Mouse (Mus musculus) intestine, embryonic 14.5 days (tissue): ENCODE measurements around the gene Bcr. TPM values are rescaled to one million over a fixed set of nuclear protein-coding genes. Genes with fewer than 3 reads are reported as not detected.
"Not testable (repeated sequence)": the region's sequence is repeated elsewhere in the genome, so short reads cannot be mapped to it uniquely, and the experiment has no call there.

Source experiments
- ATAC-seq: fragments of 200-750 bp; cut with Nextera tagmentation; replicated peaks from 2 replicates; pipeline ENCODE4 v1.8.0; 2017; ENCODE audit warnings: low read depth, moderate number of reproducible peaks, moderate TSS enrichment, moderate library complexity; ENCODE audit not compliant: low FRiP score, low TSS enrichment
- DNase-seq: peaks from one replicate; pipeline ENCODE4 v3.0.0-alpha.2; 2018; ENCODE audit warnings: low spot score
- H3K27ac ChIP-seq: fragments of 300-500 bp; sonication (generic); 2 replicates; pipeline ENCODE4 v1.5.1; 2014; ENCODE audit warnings: low read depth, mild to moderate bottlenecking, control low read depth
- H3K27me3 ChIP-seq: fragments of 300-500 bp; sonication (generic); replicated peaks from 2 replicates; pipeline ENCODE4 v1.6.1; 2014; ENCODE audit warnings: low read length, control low read depth; ENCODE audit not compliant: control insufficient read depth, insufficient read depth
- H3K36me3 ChIP-seq: fragments of 300-500 bp; sonication (generic); 2 replicates; pipeline ENCODE4 v1.6.1; 2014; ENCODE audit warnings: low read length, control low read depth; ENCODE audit not compliant: control insufficient read depth, insufficient read depth
- H3K4me1 ChIP-seq: fragments of 300-500 bp; sonication (generic); replicated peaks from 2 replicates; pipeline ENCODE4 v1.6.1; 2014; ENCODE audit warnings: low read length, control low read depth, mixed read lengths; ENCODE audit not compliant: control insufficient read depth, insufficient read depth
- H3K4me2 ChIP-seq: fragments of 300-500 bp; sonication (generic); 2 replicates; pipeline ENCODE4 v1.6.1; 2014; ENCODE audit warnings: low read length
- H3K4me3 ChIP-seq: fragments of 300-500 bp; sonication (generic); 2 replicates; pipeline ENCODE4 v1.5.1; 2014; ENCODE audit warnings: low read depth, low read length, control low read depth, mixed read lengths
- H3K9ac ChIP-seq: fragments of 300-500 bp; sonication (generic); 2 replicates; pipeline ENCODE4 v1.6.1; 2014; ENCODE audit warnings: mild to moderate bottlenecking, low read length
- H3K9me3 ChIP-seq: fragments of 300-500 bp; sonication (generic); 2 replicates; pipeline ENCODE4 v1.6.1; 2016; ENCODE audit warnings: low read length, control low read depth; ENCODE audit not compliant: control insufficient read depth
- WGBS: fragments of 180-500 bp; shearing (Covaris S2); extraction: QIAGEN DNeasy Blood & Tissue Kit; methylation state at CpG from one replicate; pipeline ENCODE4 v1.1.7; 2014; 5-methylcytosine and 5-hydroxymethylcytosine counted together
- polyA plus RNA-seq: library from polyadenylated mRNA; unstranded; fragments of >200 nt; fragmentation: Nextera tagmentation; extraction: Ambion mirVana; gene quantifications from 2 replicates; pipeline ENCODE4 v1.2.1, GENCODE M21; 2014

Gene Bcr
- polyA plus RNA-seq, 1 experiment from 2014 or later = 14.4 TPM

DNA sequence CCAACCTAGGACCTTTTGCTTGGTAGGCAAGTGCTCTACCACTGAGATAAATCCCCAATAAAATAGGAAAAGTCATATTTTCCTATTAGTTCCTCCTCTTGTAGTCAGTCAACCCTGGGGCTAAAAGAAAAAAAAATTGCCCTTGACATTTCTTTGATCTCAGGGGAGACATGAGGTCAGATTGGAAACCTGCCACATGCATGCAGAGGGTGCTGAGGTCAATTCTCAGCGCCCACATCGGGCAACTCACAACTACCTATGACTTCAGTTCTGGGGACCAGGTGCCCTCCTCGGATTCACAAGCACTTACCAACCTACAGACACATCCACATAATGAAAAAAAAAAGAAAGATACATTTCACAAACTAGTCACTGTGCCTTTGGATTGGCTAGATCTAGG, 30.2 kb upstream of the Bcr start:
- ATAC-seq = no peak
- Histone ChIP-seq H3K27ac (no peak overlapping the region), H3K36me3 (no peaks in the 10 kb centered on the region), H3K9me3 (no peaks in the 10 kb centered on the region), H3K4me3 (no peak overlapping the region), H3K4me2 (no peak overlapping the region), H3K4me1 (peaks cover 7% of the 10 kb centered on the region; the same call in 1 of the 2 replicates), H3K27me3 (no peaks in the 10 kb centered on the region), H3K9ac (no peak overlapping the region)
- DNase-seq = no peak
- 77% methylated on average over 3 of the region's 3 CpGs for WGBS

DNA sequence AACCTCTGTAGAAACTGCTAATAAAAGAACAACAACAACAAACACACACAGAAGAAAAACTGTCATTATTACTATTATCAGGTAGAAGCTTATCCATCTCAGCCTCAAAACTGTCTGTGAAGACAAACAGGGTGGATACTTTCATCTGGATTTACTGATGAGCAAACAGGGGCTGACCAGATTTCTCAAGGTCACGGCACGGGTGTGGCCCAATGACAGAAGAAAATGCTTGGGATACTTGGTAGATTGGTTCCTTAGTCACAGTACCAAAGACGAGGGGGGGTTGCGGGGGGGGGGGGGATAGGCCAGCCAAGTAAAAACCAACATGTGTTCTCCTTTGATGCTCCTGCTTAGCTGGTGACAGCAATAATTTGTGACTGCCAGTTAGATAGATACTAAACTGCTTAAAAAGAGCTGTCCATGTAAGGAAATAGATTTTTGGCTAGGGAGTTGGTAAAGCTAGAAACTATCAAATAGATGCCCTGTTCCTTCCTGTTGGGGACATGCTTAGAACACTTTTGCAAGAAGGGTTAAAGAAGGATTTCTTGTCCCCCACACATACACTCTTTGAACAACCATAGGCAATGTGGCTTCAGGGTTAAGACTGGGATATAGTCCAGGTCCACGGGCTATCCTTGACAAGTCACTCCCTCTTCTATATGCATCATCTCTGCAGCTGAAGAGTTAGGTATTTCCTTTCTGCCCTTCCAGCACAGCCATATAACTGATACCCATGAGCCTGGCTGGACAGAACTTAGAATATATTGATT, 28.9 kb upstream of the Bcr start:
- no peak overlapping the region for H3K9ac ChIP-seq
- no peak for ATAC-seq
- H3K36me3 ChIP-seq = no peaks in the 10 kb centered on the region
- H3K4me3 ChIP-seq = no peak overlapping the region
- no peak for DNase-seq
- H3K4me2 ChIP-seq = no peak overlapping the region
- 65% methylated on average over 5 of the region's 5 CpGs for WGBS
- no peak overlapping the region for H3K27ac ChIP-seq
- no peaks in the 10 kb centered on the region for H3K9me3 ChIP-seq
- H3K4me1 ChIP-seq = peaks cover 7% of the 10 kb centered on the region; the same call in 1 of the 2 replicates
- H3K27me3 ChIP-seq = no peaks in the 10 kb centered on the region

DNA sequence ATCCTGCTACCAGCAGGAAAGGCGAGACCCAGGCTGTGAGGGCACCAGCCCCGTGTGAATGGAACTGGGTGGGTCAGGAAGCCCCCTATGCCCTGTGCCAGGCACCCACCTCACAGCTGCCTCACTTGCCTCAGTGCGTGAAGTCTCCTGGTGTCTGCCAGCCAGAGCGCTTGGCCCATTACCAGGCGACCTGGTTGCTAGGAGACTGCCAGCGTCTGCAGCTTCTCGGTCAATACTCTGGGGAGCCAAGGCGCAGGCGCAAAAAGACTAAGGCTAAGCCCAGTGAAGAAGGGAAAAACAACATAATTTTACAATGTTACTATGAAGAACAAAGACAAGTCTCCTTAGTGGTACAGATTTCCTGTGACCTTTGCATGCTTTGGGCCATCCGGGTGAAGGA, 28.0 kb upstream of the Bcr start, which contains the start of gene Rsph14:
Rsph14 (minus strand) TSS at position 192 of the 400 bp plus-strand sequence.
- WGBS = 27% methylated on average over 10 of the region's 10 CpGs
- ATAC-seq (no peak), DNase-seq (peak; percentile 61)
- no peak within 1 kb of the TSS for H3K4me3 ChIP-seq
- no peaks in the 10 kb centered on the region for H3K9me3 ChIP-seq
- H3K4me1 ChIP-seq = peaks cover 10% of the 10 kb centered on the region
- no peak within 1 kb of the TSS for H3K4me2 ChIP-seq
- no peak within 1 kb of the TSS for H3K9ac ChIP-seq
- no peaks in the 10 kb centered on the region for H3K27me3 ChIP-seq
- no peaks in the 10 kb centered on the region for H3K36me3 ChIP-seq
- no peak within 1 kb of the TSS for H3K27ac ChIP-seq

DNA sequence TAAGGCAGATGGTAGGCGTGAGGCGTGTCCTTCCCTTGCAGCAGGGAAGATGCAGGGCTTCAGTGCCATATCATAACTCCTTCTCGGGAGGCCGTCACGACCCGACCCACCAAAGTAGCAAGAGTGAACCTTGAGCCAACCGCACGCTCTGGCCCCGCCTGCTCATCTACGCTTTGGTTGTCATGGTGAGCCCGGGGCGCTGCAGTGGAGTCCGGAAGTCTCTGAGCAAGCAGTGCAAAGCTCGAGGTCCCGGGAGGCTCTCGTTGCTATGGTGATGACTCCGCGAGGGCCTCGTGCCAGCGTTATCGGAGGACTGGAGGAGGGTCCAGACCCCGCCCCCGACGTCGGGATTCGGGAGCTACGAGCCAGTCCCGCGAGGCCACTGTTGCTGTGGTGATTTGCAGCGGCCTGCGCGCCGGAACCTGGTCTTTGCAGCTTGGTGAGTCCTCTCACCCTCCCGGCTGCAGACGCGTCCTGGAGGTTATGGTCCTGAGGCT, 23.5 kb upstream of the Bcr start, which contains the start of gene Rab36:
Rab36 (plus strand) TSS at position 176 of the 497 bp plus-strand sequence.
- ATAC-seq (peak; percentile 99), DNase-seq (peak; percentile 97)
- H3K27me3 ChIP-seq = no peaks in the 10 kb centered on the region
- H3K4me1 ChIP-seq = peaks cover 14% of the 10 kb centered on the region
- H3K4me3 ChIP-seq = peak within 1 kb of the TSS; percentile 44
- peak within 1 kb of the TSS; percentile 67 for H3K4me2 ChIP-seq
- peak within 1 kb of the TSS; percentile 64 for H3K27ac ChIP-seq
- WGBS = under 1% methylated on average over 36 of the region's 36 CpGs
- no peaks in the 10 kb centered on the region for H3K9me3 ChIP-seq
- H3K9ac ChIP-seq = peak within 1 kb of the TSS; percentile 56
- H3K36me3 ChIP-seq = no peaks in the 10 kb centered on the region

DNA sequence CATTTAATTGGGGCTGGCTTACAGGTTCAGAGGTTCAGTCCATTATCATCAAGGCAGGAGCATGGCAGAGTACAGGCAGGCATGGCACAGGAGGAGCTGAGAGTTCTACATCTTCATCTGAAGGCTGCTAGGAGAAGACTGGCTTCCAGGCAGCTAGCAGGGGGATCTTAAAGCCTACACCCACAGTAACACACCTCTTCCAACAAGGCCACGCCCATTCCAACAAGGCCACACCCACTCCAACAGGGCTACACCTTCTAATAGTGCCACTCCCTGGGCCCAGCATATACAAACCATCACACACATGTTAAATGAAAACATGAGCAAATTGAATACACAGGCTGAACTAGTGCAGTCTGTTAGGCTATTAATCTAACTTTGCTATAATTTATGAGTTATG, 18.3 kb upstream of the Bcr start:
- H3K4me2 ChIP-seq, H3K27ac ChIP-seq, H3K4me3 ChIP-seq, H3K9me3 ChIP-seq, ATAC-seq, H3K27me3 ChIP-seq, H3K36me3 ChIP-seq, H3K9ac ChIP-seq, H3K4me1 ChIP-seq, DNase-seq: not testable (repeated sequence)
- WGBS = 7% methylated on average over 1 of the region's 1 CpGs

DNA sequence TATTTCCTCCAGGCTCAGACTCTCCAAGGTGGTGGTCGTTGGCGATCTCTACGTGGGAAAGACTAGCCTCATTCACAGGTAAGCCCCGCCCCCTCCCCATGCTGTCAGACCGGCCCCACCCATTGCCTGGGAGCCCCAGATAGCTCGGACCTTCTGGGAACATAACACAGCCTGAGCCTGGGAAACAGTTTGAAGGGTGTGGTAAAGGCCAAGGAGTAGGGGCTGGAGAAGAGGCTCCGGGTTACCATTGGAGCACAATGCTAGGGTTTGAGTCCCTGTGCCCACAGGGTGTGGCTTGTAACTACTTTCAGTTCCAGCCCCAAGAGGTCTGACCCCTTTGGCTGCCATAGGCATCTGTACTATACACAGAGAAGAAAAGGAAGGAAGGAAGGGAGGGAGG, 15.9 kb upstream of the Bcr start:
- ATAC-seq = 0 out of 2 replicates have a peak, but pooled peaks have one; percentile 36
- H3K27me3 ChIP-seq = no peaks in the 10 kb centered on the region
- no peak overlapping the region for H3K4me2 ChIP-seq
- no peaks in the 10 kb centered on the region for H3K4me1 ChIP-seq
- H3K36me3 ChIP-seq = peaks cover 5% of the 10 kb centered on the region; the same call in 1 of the 2 replicates
- no peaks in the 10 kb centered on the region for H3K9me3 ChIP-seq
- H3K27ac ChIP-seq = no peak overlapping the region
- no peak overlapping the region for H3K4me3 ChIP-seq
- WGBS = 37% methylated on average over 7 of the region's 7 CpGs
- no peak overlapping the region for H3K9ac ChIP-seq
- peak; percentile 41 for DNase-seq

DNA sequence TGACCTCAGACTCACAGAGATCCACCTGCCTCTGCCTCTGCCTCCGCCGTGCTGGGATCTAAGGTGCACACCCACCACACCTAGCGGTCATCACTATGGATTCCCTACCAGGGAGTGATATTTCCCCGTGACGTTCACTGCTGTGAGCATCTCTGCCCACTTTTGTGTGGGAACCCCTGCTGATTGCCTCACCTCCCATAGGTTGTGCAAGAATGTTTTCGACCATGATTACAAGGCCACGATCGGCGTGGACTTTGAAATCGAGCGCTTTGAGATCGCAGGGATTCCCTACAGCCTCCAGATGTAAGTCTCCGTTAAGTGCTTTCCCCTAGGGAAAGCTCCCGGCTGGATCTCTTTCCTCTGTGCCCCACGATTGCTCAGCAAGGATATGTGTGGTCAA, 14.6 kb upstream of the Bcr start:
- Histone ChIP-seq H3K4me1 (no peaks in the 10 kb centered on the region), H3K27ac (no peak overlapping the region), H3K9me3 (no peaks in the 10 kb centered on the region), H3K27me3 (no peaks in the 10 kb centered on the region), H3K9ac (no peak overlapping the region), H3K4me3 (no peak overlapping the region), H3K36me3 (peaks cover 5% of the 10 kb centered on the region; the same call in 1 of the 2 replicates), H3K4me2 (no peak overlapping the region)
- WGBS = 95% methylated on average over 15 of the region's 15 CpGs
- peak; percentile 42 for DNase-seq
- no peak for ATAC-seq

DNA sequence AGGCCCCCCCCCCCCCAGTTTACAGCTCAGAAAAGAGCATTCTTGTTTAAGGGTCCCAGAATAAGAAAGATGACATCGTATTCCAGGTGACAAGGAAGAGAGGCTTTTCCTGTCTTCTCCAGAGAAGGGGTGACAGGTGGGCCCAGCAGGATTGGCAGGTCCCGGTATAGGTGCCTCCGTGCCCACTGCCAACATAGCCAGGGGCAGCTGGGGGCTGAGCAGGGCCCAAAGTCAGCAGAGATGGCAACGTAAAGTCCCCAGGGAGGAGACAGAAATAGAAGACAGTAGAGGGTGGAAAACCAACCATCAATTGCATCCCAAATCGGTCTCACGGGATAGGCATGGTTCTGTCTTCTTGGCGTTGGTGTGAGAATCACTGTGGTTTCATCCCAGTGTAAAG, 11.7 kb upstream of the Bcr start:
- Histone ChIP-seq H3K27me3 (no peaks in the 10 kb centered on the region), H3K4me2 (no peak overlapping the region), H3K27ac (no peak overlapping the region), H3K4me3 (no peak overlapping the region), H3K9ac (no peak overlapping the region), H3K36me3 (peaks cover 5% of the 10 kb centered on the region; the same call in 1 of the 2 replicates), H3K4me1 (no peaks in the 10 kb centered on the region), H3K9me3 (no peaks in the 10 kb centered on the region)
- 93% methylated on average over 7 of the region's 7 CpGs for WGBS
- ATAC-seq (no peak), DNase-seq (no peak)
